In the genomic region with DNA sequence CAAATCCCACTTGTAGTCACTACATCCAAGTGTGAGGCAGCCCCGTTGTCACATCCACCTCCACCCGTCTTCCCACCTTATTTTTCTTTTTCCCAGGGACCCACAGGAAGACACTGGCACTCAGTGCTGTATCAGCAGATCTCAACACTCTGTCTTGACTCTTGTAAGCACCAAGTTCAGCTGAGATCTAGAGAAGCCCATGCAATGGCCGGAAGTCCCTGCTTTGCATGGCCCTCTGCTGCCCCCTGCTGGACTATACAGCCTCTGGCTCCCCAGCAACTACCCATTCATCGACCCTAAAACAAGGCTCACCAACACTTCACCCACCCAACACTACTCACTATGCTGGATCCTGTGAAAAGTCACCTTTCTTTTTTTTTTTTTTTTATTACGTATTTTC, we compare ENCODE assay signal across 7 mouse cellular contexts. TPM values are rescaled to one million over a fixed set of nuclear protein-coding genes. Genes with fewer than 3 reads are reported as not detected.
A peak's percentile ranks its signal among the peaks of the same experiment; 100 is the strongest.
DNase-seq lines count a peak whose midpoint lies in the region; ATAC-seq and TF ChIP-seq lines count a peak whose summit lies in the region.

No protein-coding gene starts in this region.

- TF ChIP-seq CTCF in kidney, adult 2 months (conservative IDR thresholded peaks at IDR 0.05; ENCODE audit: insufficient read depth, insufficient read length, low read depth, low read length), result peak; percentile 97
- TF ChIP-seq CTCF in spleen, adult 2 months (IDR thresholded peaks at IDR 0.05; ENCODE audit: extremely low read depth, insufficient read depth, insufficient read length, insufficient replicate concordance), result peak; percentile 96

- ATAC-seq in embryonic facial prominence, embryonic 11.5 days (replicated peaks; ENCODE audit: insufficient number of reproducible peaks, low FRiP score, low TSS enrichment, low read depth), result peak; percentile 59
- peak; percentile 83 for ATAC-seq in limb, embryonic 11.5 days (ENCODE audit: insufficient number of reproducible peaks, low FRiP score, low TSS enrichment, low read depth)
- peak; percentile 80 for ATAC-seq in midbrain, embryonic 15.5 days (replicated peaks)

- DNase-seq in adrenal gland, postnatal 10 days, result peak; percentile 94
- DNase-seq in embryonic facial prominence, embryonic 11.5 days (ENCODE audit: low spot score), result peak; percentile 93
- DNase-seq in heart, adult 18-20 months, result peak; percentile 80 to 92
- DNase-seq in kidney, adult 2 months, result peak; percentile 88
- peak; percentile 95 for DNase-seq in limb, embryonic 11.5 days (ENCODE audit: low spot score)
- DNase-seq in spleen, adult 2 months (ENCODE audit: low read depth in 1 of 2, low spot score in 2 of 2), result peak; percentile 74 to 87

- no peaks in the 10 kb centered on the region for H3K4me1 ChIP-seq in embryonic facial prominence, embryonic 11.5 days (ENCODE audit: control insufficient read depth, insufficient read depth, low read length)
- H3K4me1 ChIP-seq in kidney, adult 2 months (ENCODE audit: control insufficient read depth, insufficient read depth, low read length), result no peaks in the 10 kb centered on the region
- no peaks in the 10 kb centered on the region for H3K4me1 ChIP-seq in limb, embryonic 11.5 days (ENCODE audit: control insufficient read depth, insufficient read depth, low read length)
- no peaks in the 10 kb centered on the region for H3K4me1 ChIP-seq in midbrain, embryonic 15.5 days
- peaks cover 9% of the 10 kb centered on the region; the same call in 1 of the 2 replicates for H3K4me1 ChIP-seq in spleen, adult 2 months (ENCODE audit: control insufficient read depth, insufficient read depth, insufficient read length)

- TF ChIP-seq POLR2A in kidney, adult 2 months (IDR thresholded peaks at IDR 0.05; ENCODE audit: low read depth, low read length), result no peak
- no peak for TF ChIP-seq POLR2A in spleen, adult 2 months (IDR thresholded peaks at IDR 0.05; ENCODE audit: low read depth, low read length)

- H3K9me3 ChIP-seq in embryonic facial prominence, embryonic 11.5 days (replicated peaks; ENCODE audit: control insufficient read depth, low read length), result no peaks in the 10 kb centered on the region
- H3K9me3 ChIP-seq in limb, embryonic 11.5 days (ENCODE audit: control insufficient read depth, low read length), result no peaks in the 10 kb centered on the region
- H3K9me3 ChIP-seq in midbrain, embryonic 15.5 days, result no peaks in the 10 kb centered on the region

- WGBS in embryonic facial prominence, embryonic 11.5 days, result 36% methylated on average over 5 of the region's 5 CpGs
- 14% methylated on average over 5 of the region's 5 CpGs for WGBS in kidney, adult 2 months
- WGBS in limb, embryonic 11.5 days, result 41% methylated on average over 5 of the region's 5 CpGs
- WGBS in midbrain, embryonic 15.5 days, result 35% methylated on average over 5 of the region's 5 CpGs
- WGBS in spleen, adult 2 months, result 6% methylated on average over 5 of the region's 5 CpGs

- no peak overlapping the region for H3K4me2 ChIP-seq in embryonic facial prominence, embryonic 11.5 days (ENCODE audit: low read depth, low read length)
- H3K4me2 ChIP-seq in limb, embryonic 11.5 days (ENCODE audit: low read depth, severe bottlenecking), result no peak overlapping the region
- H3K4me2 ChIP-seq in midbrain, embryonic 15.5 days, result no peak overlapping the region

- H3K36me3 ChIP-seq in embryonic facial prominence, embryonic 11.5 days (replicated peaks; ENCODE audit: control insufficient read depth, insufficient read depth, low read depth, low read length), result no peaks in the 10 kb centered on the region
- no peaks in the 10 kb centered on the region for H3K36me3 ChIP-seq in kidney, adult 2 months (ENCODE audit: control insufficient read depth, insufficient read depth, low read length)
- no peaks in the 10 kb centered on the region for H3K36me3 ChIP-seq in limb, embryonic 11.5 days (ENCODE audit: control insufficient read depth, insufficient read depth, low read length)
- no peaks in the 10 kb centered on the region for H3K36me3 ChIP-seq in midbrain, embryonic 15.5 days (replicated peaks)
- no peaks in the 10 kb centered on the region for H3K36me3 ChIP-seq in spleen, adult 2 months (ENCODE audit: control insufficient read depth, insufficient read depth, low read length)

- no peak overlapping the region for H3K4me3 ChIP-seq in embryonic facial prominence, embryonic 11.5 days (ENCODE audit: low read depth, low read length)
- no peak overlapping the region for H3K4me3 ChIP-seq in kidney, adult 2 months (ENCODE audit: insufficient read depth, low read depth, low read length)
- no peak overlapping the region for H3K4me3 ChIP-seq in limb, embryonic 11.5 days (ENCODE audit: low read depth, low read length)
- no peak overlapping the region for H3K4me3 ChIP-seq in midbrain, embryonic 15.5 days
- no peak overlapping the region for H3K4me3 ChIP-seq in spleen, adult 2 months (ENCODE audit: extremely low read depth, insufficient read depth, insufficient read length)

- no peak overlapping the region for H3K9ac ChIP-seq in embryonic facial prominence, embryonic 11.5 days (replicated peaks; ENCODE audit: low read length)
- H3K9ac ChIP-seq in limb, embryonic 11.5 days (ENCODE audit: low read length), result no peak overlapping the region
- no peak overlapping the region for H3K9ac ChIP-seq in midbrain, embryonic 15.5 days

- H3K27me3 ChIP-seq in embryonic facial prominence, embryonic 11.5 days (ENCODE audit: control insufficient read depth, insufficient read depth, low read length), result no peaks in the 10 kb centered on the region
- no peaks in the 10 kb centered on the region for H3K27me3 ChIP-seq in kidney, adult 2 months (replicated peaks; ENCODE audit: control insufficient read depth, insufficient read depth, low read length)
- H3K27me3 ChIP-seq in limb, embryonic 11.5 days (ENCODE audit: control insufficient read depth, insufficient read depth, low read length), result no peaks in the 10 kb centered on the region
- H3K27me3 ChIP-seq in midbrain, embryonic 15.5 days (replicated peaks), result no peaks in the 10 kb centered on the region
- H3K27me3 ChIP-seq in spleen, adult 2 months (ENCODE audit: control insufficient read depth, insufficient read depth, low read length), result no peaks in the 10 kb centered on the region

- H3K27ac ChIP-seq in embryonic facial prominence, embryonic 11.5 days (replicated peaks; ENCODE audit: low read depth, low read length), result no peak overlapping the region
- H3K27ac ChIP-seq in kidney, adult 2 months (ENCODE audit: insufficient read depth, low read depth, low read length), result no peak overlapping the region
- H3K27ac ChIP-seq in limb, embryonic 11.5 days (replicated peaks; ENCODE audit: low read depth, low read length), result no peak overlapping the region
- H3K27ac ChIP-seq in midbrain, embryonic 15.5 days, result no peak overlapping the region
- no peak overlapping the region for H3K27ac ChIP-seq in spleen, adult 2 months (ENCODE audit: insufficient read depth, low read length)

RNA-seq across cellular contexts. Expression of gene Ctr9, which starts 13.9 kb away (rescaled TPM):
- 10 to 100 TPM; 42.2 to 46.0 TPM for total RNA-seq in adrenal gland, postnatal 10 days (2021)
- polyA plus RNA-seq in embryonic facial prominence, embryonic 11.5 days (2014; fragmentation: Nextera tagmentation; extraction: Ambion mirVana), result 82.7 and 88.1 TPM in 2 replicates
- total RNA-seq in heart, adult 18-20 months (2021), result 10 to 100 TPM; 12.6 to 15.7 TPM
- polyA plus RNA-seq in kidney, adult 2 months (2012; rRNA removed), result 11.5 and 12.7 TPM in 2 replicates
- 73.3 and 86.1 TPM in 2 replicates for polyA plus RNA-seq in limb, embryonic 11.5 days (2014; fragmentation: Nextera tagmentation; extraction: Ambion mirVana)
- polyA plus RNA-seq in midbrain, embryonic 15.5 days (2015; fragmentation: Nextera tagmentation; extraction: Ambion mirVana), result 86.0 and 91.8 TPM in 2 replicates
- 5.8 and 6.0 TPM in 2 replicates for polyA plus RNA-seq in spleen, adult 2 months (2012; rRNA removed)

RNA-seq across cellular contexts. Expression of gene Mrvi1, which starts 32.6 kb away (rescaled TPM):
- total RNA-seq in adrenal gland, postnatal 10 days (2021), result 10 to 100 TPM; 13.6 to 13.9 TPM
- polyA plus RNA-seq in embryonic facial prominence, embryonic 11.5 days (2014; fragmentation: Nextera tagmentation; extraction: Ambion mirVana), result 1.7 and 2.5 TPM in 2 replicates
- total RNA-seq in heart, adult 18-20 months (2021), result 10 to 100 TPM; 12.3 to 15.4 TPM
- polyA plus RNA-seq in kidney, adult 2 months (2012; rRNA removed), result 9.7 and 12.6 TPM in 2 replicates
- polyA plus RNA-seq in limb, embryonic 11.5 days (2014; fragmentation: Nextera tagmentation; extraction: Ambion mirVana), result 1.4 and 2.1 TPM in 2 replicates
- polyA plus RNA-seq in midbrain, embryonic 15.5 days (2015; fragmentation: Nextera tagmentation; extraction: Ambion mirVana), result 0.59 and 0.60 TPM in 2 replicates
- polyA plus RNA-seq in spleen, adult 2 months (2012; rRNA removed), result 10.9 and 11.6 TPM in 2 replicates
